Mouse (Mus musculus) cerebellum, postnatal 25 days (tissue): ENCODE measurements around the gene Ascc2.
A peak's percentile ranks its signal among the peaks of the same experiment; 100 is the strongest.
"Not testable (repeated sequence)": the region's sequence is repeated elsewhere in the genome, so short reads cannot be mapped to it uniquely, and the experiment has no call there.

Experiments used
- DNase-seq, 2 experiments: peaks; one replicate each; pipeline ENCODE4 v3.0.0; 2021; ENCODE audit warnings: mixed read lengths in 2 of 2

The Ascc2 gene

GRCm38 (mm10) chr11:4685510-4685909 lies 48.0 kb downstream of the Ascc2 start:
- DNase-seq: no peak

GRCm38 (mm10) chr11:4687027-4687426 lies 49.5 kb downstream of the Ascc2 start:
- no peak for DNase-seq

GRCm38 (mm10) chr11:4687874-4688273 lies 50.3 kb downstream of the Ascc2 start:
- no peak for DNase-seq

- DNase-seq: no peak
These were observed 51.3 kb downstream of the Ascc2 start for GRCm38 (mm10) chr11:4688632-4689380.

- DNase-seq: no peak
These were observed 52.8 kb downstream of the Ascc2 start for GRCm38 (mm10) chr11:4690353-4690752.

GRCm38 (mm10) chr11:4691213-4691612 lies 53.7 kb downstream of the Ascc2 start:
- peak; percentile 30 to 43 for DNase-seq

- DNase-seq: no peak
These were observed 54.6 kb downstream of the Ascc2 start for GRCm38 (mm10) chr11:4692162-4692561.

- peak; percentile 32 to 59 for DNase-seq
These were observed 59.8 kb downstream of the Ascc2 start for GRCm38 (mm10) chr11:4697043-4697983.

GRCm38 (mm10) chr11:4700726-4701125 lies 63.2 kb downstream of the Ascc2 start:
- no peak for DNase-seq

GRCm38 (mm10) chr11:4703688-4704071 lies 66.1 kb downstream of the Ascc2 start:
- no peak for DNase-seq

- peak; percentile 94 to 95 for DNase-seq
These were observed 66.8 kb downstream of the Ascc2 start, which contains the start of the genes Uqcr10 and Zmat5 for GRCm38 (mm10) chr11:4704072-4704964. Uqcr10 (minus strand) TSS chr11:4704342. Zmat5 (plus strand) TSS chr11:4704678.

- no peak for DNase-seq
These were observed 67.6 kb downstream of the Ascc2 start for GRCm38 (mm10) chr11:4705178-4705577.

- DNase-seq: not testable (repeated sequence)
These were observed 72.6 kb downstream of the Ascc2 start for GRCm38 (mm10) chr11:4710188-4710587.

- DNase-seq: no peak
These were observed 75.3 kb downstream of the Ascc2 start for GRCm38 (mm10) chr11:4712822-4713221.

GRCm38 (mm10) chr11:4714727-4715126 lies 77.2 kb downstream of the Ascc2 start:
- no peak for DNase-seq

GRCm38 (mm10) chr11:4715596-4715995 lies 78.0 kb downstream of the Ascc2 start:
- DNase-seq: no peak

- peak in 1 of 2 experiments; percentile 47 for DNase-seq
These were observed 79.1 kb downstream of the Ascc2 start for GRCm38 (mm10) chr11:4716530-4717236.

- peak; percentile 47 to 53 for DNase-seq
These were observed 81.0 kb downstream of the Ascc2 start for GRCm38 (mm10) chr11:4718548-4718947.

- DNase-seq: no peak
These were observed 82.4 kb downstream of the Ascc2 start for GRCm38 (mm10) chr11:4719961-4720360.

GRCm38 (mm10) chr11:4720393-4720792 lies 82.8 kb downstream of the Ascc2 start:
- no peak for DNase-seq

- peak; percentile 76 to 81 for DNase-seq
These were observed 83.5 kb downstream of the Ascc2 start for GRCm38 (mm10) chr11:4720900-4721580.
